Mouse (Mus musculus) stomach, postnatal 0 days (tissue): ENCODE results near the gene Platr17. TPM values are rescaled to one million over a fixed set of nuclear protein-coding genes. Genes with fewer than 3 reads are reported as not detected.

Experiments used
- ATAC-seq: fragments of 200-750 bp; cut with Nextera tagmentation; 2 replicates; pipeline ENCODE4 v1.8.0; 2017; ENCODE audit not compliant: low FRiP score, low TSS enrichment
- DNase-seq: peaks from one replicate; pipeline ENCODE4 v3.0.0-alpha.2; 2016; ENCODE audit warnings: low spot score
- H3K27ac ChIP-seq: fragments of 300-500 bp; sonication (generic); replicated peaks from 2 replicates; pipeline ENCODE4 v1.5.1; 2014; ENCODE audit warnings: mild to moderate bottlenecking, control low read depth
- H3K27me3 ChIP-seq: fragments of 300-500 bp; sonication (generic); 2 replicates; pipeline ENCODE4 v1.6.1; 2014; ENCODE audit warnings: low read length; ENCODE audit not compliant: control insufficient read depth, insufficient read depth
- H3K36me3 ChIP-seq: fragments of 300-500 bp; sonication (generic); 2 replicates; pipeline ENCODE4 v1.6.1; 2014; ENCODE audit warnings: low read length, mixed read lengths; ENCODE audit not compliant: control insufficient read depth, insufficient read depth
- H3K4me1 ChIP-seq: fragments of 300-500 bp; sonication (generic); replicated peaks from 2 replicates; pipeline ENCODE4 v1.6.1; 2014; ENCODE audit warnings: antibody characterized with exemption; ENCODE audit not compliant: control insufficient read depth, insufficient read depth
- H3K4me2 ChIP-seq: fragments of 300-500 bp; sonication (generic); replicated peaks from 2 replicates; pipeline ENCODE4 v1.6.1; 2014; ENCODE audit warnings: low read depth, mild to moderate bottlenecking, control low read depth, moderate library complexity
- H3K4me3 ChIP-seq: fragments of 300-500 bp; sonication (generic); 2 replicates; pipeline ENCODE4 v1.5.1; 2014; ENCODE audit warnings: low read depth, low read length, control low read depth
- H3K9ac ChIP-seq: fragments of 300-500 bp; sonication (generic); 2 replicates; pipeline ENCODE4 v1.6.1; 2014; ENCODE audit warnings: mild to moderate bottlenecking, low read length, control low read depth, mixed read lengths
- H3K9me3 ChIP-seq: fragments of 300-500 bp; sonication (generic); 2 replicates; pipeline ENCODE4 v1.6.1; 2016; ENCODE audit warnings: low read length; ENCODE audit not compliant: control insufficient read depth
- CTCF ChIP-seq: IDR thresholded peaks from 2 replicates; pipeline ENCODE4 v1.5.1; 2016; ENCODE audit warnings: antibody characterized with exemption, low read depth, mild to moderate bottlenecking, moderate library complexity
- EP300 ChIP-seq: optimal IDR thresholded peaks from 2 replicates; pipeline ENCODE3; 2016; ENCODE audit warnings: antibody characterized with exemption
- WGBS: fragments of 180-500 bp; shearing (Covaris S2); extraction: QIAGEN DNeasy Blood & Tissue Kit; methylation state at CpG from one replicate; pipeline ENCODE4 v1.1.7; 2014; 5-methylcytosine and 5-hydroxymethylcytosine counted together
- polyA plus RNA-seq: library from polyadenylated mRNA; unstranded; fragments of >200 nt; fragmentation: Nextera tagmentation; extraction: Ambion mirVana; gene quantifications from 2 replicates; pipeline ENCODE4 v1.2.1, GENCODE M21; 2015

Platr17 gene
- polyA plus RNA-seq, 1 experiment from 2014 or later: 1.1 TPM

DNA sequence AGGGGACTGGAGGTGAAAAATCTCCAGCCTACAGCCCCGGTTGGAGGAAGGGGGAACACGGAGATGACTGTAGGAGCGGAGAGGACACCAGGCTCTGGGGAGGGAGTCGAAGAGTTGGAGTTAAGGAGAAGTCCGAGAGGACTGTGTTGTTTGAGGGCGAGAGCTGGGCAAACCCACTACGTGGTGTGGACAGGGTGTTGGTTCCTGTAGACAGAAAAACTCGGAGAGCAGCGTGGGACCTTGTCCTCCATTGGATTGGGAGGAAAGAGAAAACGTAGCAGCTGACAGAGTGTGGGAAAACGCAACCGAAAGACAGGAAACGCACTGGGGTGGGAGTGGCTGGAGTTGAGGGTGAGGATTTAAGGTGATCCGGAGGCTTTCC lies 4.9 kb downstream of the Platr17 start:
- Histone ChIP-seq H3K4me1 (peaks cover 3% of the 10 kb centered on the region; the same call in 1 of the 2 replicates), H3K9ac (peak overlapping the region; percentile 97), H3K27me3 (no peaks in the 10 kb centered on the region), H3K4me2 (peak overlapping the region; percentile 94), H3K27ac (peak overlapping the region; percentile 99), H3K4me3 (peak overlapping the region; percentile 86), H3K9me3 (no peaks in the 10 kb centered on the region), H3K36me3 (peaks cover 17% of the 10 kb centered on the region)
- 1% methylated on average over 14 of the region's 14 CpGs for WGBS
- no peak for TF ChIP-seq EP300
- TF ChIP-seq CTCF: no peak
- DNase-seq (peak; percentile 78), ATAC-seq (peak; percentile 12)

DNA sequence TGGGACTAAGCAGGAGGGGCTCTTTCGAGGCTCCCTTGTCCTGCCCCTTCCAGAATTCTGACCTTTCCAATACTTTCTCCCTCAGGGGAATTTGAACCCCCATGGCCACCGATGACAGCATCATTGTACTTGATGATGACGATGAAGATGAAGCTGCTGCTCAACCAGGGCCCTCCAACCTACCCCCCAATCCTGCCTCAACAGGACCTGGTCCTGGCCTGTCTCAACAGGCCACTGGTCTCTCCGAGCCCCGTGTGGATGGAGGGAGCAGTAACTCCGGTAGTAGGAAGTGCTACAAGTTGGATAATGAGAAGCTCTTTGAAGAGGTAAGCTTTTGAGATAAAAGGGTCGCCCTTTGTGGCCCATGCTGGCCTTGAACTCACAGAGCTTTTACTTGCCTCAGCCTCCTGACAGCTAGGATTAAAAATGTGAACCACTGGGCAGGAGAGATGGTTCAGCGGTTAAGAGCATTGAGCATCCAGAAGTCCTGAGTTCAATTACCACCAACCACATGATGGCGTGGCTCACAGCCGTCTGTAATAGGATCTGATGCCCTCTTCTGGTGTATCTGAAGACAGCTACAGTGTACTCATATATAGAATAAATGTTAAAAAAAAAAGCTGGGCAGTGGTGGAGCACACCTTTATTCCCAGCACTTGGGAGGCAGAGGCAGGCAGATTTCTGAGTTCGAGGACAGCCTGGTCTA lies 5.6 kb downstream of the Platr17 start:
- Histone ChIP-seq H3K27me3 (no peaks in the 10 kb centered on the region), H3K36me3 (peaks cover 20% of the 10 kb centered on the region), H3K4me3 (peak overlapping the region; percentile 86), H3K4me2 (peak overlapping the region; percentile 94), H3K27ac (peak overlapping the region; percentile 99), H3K4me1 (peaks cover 3% of the 10 kb centered on the region; the same call in 1 of the 2 replicates), H3K9me3 (no peaks in the 10 kb centered on the region), H3K9ac (peak overlapping the region; percentile 97)
- ATAC-seq (no peak), DNase-seq (no peak)
- TF ChIP-seq CTCF: peak; percentile 55
- no peak for TF ChIP-seq EP300
- WGBS: 40% methylated on average over 11 of the region's 11 CpGs

DNA sequence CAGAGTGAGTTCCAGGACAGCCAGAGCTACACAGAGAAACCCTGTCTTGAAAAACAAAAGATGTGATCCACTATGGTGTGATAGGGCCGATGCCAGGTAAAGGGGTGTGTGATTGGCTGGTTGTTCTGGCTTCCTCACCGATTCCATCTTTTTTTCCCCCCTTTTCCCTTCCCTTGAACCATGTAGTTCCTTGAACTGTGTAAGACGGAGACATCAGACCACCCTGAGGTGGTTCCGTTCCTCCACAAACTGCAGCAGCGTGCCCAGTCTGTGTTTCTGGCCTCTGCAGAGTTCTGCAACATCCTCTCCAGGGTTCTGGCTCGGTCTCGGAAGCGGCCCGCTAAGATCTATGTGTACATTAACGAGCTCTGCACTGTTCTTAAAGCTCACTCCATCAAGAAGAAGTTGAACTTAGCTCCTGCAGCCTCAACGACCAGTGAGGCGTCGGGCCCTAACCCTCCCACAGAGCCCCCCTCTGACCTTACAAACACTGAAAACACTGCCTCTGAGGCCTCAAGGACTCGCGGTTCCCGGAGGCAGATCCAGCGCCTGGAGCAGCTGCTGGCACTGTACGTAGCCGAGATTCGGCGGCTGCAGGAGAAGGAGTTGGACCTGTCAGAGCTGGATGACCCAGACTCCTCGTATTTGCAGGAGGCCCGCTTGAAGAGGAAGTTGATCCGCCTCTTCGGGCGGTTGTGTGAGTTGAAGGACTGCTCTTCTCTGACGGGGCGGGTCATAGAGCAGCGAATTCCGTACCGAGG lies 6.3 kb downstream of the Platr17 start:
- ATAC-seq (no peak), DNase-seq (no peak)
- no peak overlapping the region for H3K4me2 ChIP-seq
- WGBS: 87% methylated on average over 31 of the region's 31 CpGs
- no peaks in the 10 kb centered on the region for H3K9me3 ChIP-seq
- peaks cover 20% of the 10 kb centered on the region for H3K36me3 ChIP-seq
- H3K4me1 ChIP-seq: peaks cover 3% of the 10 kb centered on the region; the same call in 1 of the 2 replicates
- no peaks in the 10 kb centered on the region for H3K27me3 ChIP-seq
- H3K27ac ChIP-seq: no peak overlapping the region
- H3K4me3 ChIP-seq: no peak overlapping the region
- H3K9ac ChIP-seq: no peak overlapping the region
- TF ChIP-seq CTCF (no peak), EP300 (no peak)

DNA sequence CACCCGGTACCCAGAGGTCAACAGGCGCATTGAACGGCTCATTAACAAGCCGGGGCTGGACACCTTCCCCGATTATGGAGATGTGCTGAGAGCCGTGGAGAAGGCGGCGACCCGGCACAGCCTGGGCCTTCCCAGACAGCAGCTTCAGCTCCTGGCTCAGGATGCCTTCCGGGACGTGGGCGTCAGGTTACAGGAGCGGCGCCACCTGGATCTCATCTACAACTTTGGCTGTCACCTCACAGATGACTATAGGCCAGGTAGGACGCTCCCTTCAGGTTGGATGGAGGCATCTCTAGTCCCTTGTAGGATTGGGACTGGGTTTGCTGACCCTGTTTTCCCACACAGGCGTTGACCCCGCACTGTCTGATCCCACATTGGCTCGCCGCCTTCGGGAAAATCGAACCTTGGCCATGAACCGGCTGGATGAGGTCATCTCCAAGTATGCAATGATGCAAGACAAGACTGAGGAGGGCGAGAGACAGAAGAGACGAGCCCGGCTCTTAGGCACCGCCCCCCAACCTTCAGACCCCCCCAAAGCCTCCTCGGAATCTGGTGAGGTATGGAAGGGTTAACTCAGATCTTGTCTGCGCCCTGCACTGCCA lies 7.0 kb downstream of the Platr17 start:
- no peak for TF ChIP-seq EP300
- TF ChIP-seq CTCF: no peak
- no peak overlapping the region for H3K27ac ChIP-seq
- WGBS: 83% methylated on average over 28 of the region's 28 CpGs
- no peak for ATAC-seq
- peaks cover 3% of the 10 kb centered on the region; the same call in 1 of the 2 replicates for H3K4me1 ChIP-seq
- no peaks in the 10 kb centered on the region for H3K9me3 ChIP-seq
- H3K36me3 ChIP-seq: peaks cover 20% of the 10 kb centered on the region
- no peak overlapping the region for H3K4me3 ChIP-seq
- no peaks in the 10 kb centered on the region for H3K27me3 ChIP-seq
- H3K4me2 ChIP-seq: no peak overlapping the region
- DNase-seq: no peak
- no peak overlapping the region for H3K9ac ChIP-seq

DNA sequence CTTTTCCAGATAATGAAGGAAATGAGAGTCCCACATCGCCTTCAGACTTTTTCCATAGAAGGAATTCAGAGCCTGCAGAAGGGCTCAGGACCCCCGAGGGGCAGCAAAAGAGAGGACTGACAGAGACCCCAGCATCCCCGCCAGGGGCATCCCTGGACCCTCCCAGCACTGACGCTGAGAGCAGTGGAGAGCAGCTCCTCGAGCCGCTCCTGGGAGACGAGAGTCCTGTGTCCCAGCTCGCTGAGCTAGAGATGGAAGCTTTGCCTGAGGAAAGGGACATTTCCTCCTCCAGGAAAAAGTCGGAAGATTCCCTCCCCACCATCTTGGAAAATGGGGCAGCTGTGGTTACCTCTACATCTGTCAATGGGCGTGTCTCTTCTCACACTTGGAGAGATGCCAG lies 8.3 kb downstream of the Platr17 start:
- Histone ChIP-seq H3K4me1 (peaks cover 3% of the 10 kb centered on the region; the same call in 1 of the 2 replicates), H3K4me2 (no peak overlapping the region), H3K4me3 (no peak overlapping the region), H3K36me3 (peaks cover 20% of the 10 kb centered on the region), H3K9me3 (no peaks in the 10 kb centered on the region), H3K27me3 (no peaks in the 10 kb centered on the region), H3K9ac (no peak overlapping the region), H3K27ac (no peak overlapping the region)
- DNase-seq: no peak
- no peak for ATAC-seq
- TF ChIP-seq CTCF (no peak), EP300 (no peak)
- 91% methylated on average over 10 of the region's 10 CpGs for WGBS
